Mouse (Mus musculus) liver (tissue): ENCODE data around the gene Acox1.

ENCODE experiments used
- DNase-seq: peaks from one replicate; pipeline ENCODE4 v3.0.0-alpha.2; 2020; ENCODE audit warnings: mixed read lengths

Gene Acox1

DNA sequence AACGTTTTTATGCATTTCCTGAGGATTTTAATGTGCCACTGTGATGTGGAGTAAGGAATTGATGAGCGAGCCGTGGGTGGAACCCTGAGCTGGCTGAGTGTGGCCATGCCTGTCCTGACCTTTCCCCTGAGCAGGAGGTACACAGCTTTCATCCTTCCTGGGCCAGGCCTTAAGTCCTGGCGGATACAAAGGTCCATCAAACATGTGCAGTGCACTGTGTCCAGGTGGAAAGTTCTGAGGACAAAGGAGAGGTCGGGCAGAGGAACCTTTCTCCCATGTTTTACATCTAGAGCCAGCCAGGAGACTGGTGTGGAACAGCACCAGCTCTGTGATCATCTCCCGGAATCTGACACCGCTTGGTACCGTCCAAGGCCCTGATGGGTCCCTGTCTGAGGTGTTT is 10.4 kb upstream of the Acox1 start:
- DNase-seq, result no peak

DNA sequence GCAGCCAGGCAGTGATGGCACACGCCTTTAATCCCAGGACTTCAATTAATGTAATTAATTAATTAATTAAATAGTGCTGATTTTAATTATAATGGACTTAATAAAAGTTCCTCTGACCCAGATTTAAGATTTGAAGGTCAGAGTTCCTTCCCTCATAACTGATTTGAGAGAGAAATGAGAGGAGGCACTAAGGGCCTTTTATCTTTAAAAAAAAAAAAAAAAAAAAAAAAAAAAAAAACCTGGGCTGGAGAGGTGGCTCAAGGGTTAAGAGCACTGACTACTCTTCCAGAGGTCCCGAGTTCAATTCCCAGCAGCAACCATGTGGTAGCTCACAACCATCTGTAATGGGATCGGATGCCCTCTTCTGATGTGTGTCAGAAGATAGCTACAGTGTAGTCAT is 9.8 kb upstream of the Acox1 start:
- DNase-seq, result no peak

DNA sequence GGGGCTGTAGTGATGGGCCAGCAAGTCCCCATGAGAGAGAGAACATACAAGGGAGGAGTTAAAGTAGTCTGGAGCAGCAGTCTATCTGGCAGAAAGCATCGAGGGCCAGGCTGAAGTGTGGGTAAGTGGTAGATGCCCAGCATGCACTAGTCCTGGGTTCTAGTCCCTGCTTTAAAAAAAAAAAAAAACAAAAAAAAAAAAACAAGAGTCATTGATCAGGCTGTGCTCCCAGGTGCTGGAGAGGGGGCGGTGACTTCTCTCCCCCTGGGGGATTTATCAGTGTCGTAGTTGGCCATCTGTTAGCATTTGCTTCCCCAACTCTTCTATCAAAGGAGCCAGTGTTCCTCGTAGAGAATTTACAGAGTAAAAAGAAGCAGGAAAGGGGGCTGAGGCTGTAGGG is 7.8 kb upstream of the Acox1 start:
- DNase-seq, result no peak

DNA sequence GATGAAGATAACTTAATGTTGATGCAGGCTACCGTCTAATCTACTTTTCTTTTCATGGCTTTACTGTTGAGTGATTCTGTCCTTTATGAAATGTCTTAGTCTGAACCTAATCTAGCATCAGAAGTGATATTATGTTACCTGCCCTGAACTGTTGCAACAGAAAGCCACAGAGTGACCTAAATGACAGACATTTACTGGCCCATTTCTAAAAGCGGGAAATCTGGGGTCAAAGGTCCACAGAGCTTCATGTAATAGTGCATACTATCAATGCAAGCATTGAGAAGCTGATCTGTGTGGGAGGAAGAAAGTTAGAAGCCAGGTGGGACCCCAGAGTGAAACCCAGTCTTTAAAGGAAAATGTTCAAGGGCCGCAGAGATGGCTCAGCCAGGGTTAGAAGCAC is 4.3 kb upstream of the Acox1 start:
- DNase-seq, result no peak

DNA sequence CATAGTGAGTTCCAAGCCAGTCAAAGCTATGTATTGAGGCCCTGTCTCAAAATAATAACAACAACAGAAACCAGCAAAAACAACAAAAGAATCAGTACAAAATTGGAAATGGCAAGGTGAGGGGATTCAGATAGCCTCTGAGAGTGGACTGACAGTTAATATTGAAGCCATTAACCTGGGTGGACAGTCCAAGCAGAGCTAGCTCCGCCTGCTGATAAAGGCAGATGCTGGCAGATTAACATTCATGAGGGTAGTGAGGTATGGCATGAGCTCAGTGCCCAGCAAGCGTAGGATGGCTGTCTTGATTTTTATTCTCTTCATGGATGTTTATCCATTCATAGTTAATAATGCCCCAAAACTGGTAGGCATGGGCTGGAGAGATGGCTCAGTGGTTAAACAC is 2.3 kb upstream of the Acox1 start:
- no peak for DNase-seq

DNA sequence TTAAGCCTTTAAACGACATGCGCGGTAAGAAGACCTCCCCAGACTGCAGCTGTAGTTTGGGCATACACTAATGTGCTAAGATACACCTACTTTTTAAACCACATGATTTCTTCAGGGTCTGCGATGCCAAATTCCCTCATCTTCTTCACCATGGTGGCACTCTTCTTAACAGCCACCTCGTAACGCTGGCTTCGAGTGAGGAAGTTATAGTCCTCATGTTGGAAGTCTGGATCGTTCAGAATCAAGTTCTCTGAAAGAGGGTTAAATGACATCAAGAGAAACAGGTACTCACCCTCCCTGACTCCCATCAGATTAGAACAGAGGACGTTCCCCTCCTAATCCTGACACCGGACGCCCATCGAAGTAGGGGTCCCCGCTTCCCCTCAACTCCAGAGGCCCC is 713 bp downstream of the Acox1 start:
- DNase-seq, result no peak

DNA sequence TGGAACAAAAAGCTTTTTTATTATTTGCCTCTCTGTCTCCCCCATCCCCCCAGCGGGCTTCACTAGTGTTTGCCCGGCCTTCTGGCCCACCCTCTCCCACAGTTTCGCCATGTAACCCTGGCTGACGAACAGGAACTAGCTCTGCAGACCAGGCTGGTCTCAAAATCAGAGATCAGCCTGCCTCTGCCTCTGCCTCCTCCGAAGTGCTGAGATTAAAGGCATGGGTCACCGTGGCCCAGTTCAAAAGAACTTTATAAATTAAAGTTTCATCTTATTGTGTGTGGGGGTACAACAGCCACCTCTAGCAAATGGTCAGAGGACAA is 1.3 kb downstream of the Acox1 start:
- DNase-seq, result no peak

DNA sequence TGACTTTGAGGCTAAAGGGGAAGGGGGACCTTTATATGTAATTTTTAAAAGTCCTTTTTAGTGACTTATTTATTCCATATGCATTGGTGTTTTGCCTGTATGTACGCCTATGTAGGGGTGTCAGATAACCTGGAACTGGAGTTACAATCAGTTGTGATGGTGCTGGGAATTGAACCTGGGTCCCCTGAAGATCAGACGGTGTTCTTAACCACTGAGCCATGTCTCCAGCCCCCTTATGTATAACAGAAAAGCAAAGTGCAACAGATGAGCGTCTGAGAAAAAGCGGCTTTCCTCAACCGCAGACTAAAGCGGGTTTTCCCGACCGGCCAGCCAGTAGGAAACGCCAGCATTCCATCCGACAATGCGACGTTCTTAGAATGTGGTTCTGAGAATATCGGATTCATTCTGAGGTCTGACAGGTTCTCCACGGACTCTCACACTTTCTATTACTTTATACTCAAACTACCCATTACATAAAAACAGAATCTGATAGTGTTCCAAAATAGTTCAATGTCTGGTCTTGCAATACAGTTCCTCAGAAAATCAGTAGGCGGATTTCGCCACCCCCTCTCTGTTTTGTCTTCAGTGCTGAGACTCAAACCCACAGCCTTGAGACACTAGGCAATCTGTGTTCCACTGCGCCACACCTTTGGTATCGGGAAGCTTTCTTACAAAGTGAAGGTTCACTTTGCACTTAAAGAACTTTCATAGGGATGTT is 1.8 kb downstream of the Acox1 start:
- DNase-seq, result no peak

DNA sequence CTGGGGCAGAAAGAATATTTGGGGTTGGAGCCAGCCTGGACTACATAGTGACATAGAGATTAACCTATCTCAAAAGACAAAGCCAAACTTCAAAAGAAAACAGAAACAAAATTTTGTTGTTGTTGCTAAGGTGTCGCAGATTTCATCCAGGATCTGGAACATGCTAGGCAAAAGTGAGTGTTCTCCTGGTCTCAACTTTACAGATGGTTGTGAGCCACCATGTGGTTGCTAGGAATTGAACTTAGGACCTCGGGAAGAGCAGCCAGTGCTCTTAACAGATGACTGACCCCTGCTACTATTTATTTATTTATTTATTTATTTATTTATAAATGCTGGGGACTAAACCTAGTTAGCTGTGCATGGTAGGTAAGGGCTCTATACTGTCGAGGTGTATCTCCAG is 2.5 kb downstream of the Acox1 start:
- DNase-seq, result no peak

DNA sequence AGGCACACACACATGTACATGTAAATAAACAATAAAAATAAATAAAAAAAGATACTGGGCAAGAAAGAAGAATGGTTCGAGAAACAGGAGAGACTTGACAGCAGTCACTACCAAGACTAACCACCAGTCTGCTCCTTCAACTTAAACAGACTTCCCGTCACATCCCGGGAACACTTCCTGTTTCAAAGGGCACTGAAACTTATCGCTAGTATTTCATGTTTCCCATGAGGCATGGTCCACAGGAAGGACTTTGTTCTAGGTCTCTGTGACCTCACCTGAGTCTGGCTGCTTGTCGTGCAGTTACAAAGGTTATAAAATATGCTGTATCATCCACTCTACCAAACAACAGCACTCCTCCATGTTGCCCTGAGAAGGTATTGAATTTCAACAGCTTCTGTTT is 3.6 kb downstream of the Acox1 start:
- no peak for DNase-seq

DNA sequence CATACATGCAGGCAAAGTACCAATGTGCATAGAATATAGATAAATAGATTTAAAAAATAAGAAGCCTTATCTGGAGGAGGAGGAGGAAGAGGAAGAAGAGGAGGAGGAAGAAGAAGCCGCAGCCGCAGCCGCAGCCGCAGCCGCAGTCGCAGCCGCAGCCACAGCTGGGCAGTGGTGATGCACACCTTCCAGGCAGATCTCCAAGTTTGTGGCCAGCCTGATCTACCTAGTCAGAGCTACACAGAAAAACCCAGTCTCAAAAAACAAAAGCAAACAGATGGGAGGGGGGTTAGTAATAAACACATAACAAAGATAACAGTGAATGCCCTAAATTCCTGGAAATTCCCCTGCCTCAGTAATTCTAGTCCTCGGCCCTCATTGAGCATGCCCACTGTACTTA is 4.2 kb downstream of the Acox1 start:
- no peak for DNase-seq

DNA sequence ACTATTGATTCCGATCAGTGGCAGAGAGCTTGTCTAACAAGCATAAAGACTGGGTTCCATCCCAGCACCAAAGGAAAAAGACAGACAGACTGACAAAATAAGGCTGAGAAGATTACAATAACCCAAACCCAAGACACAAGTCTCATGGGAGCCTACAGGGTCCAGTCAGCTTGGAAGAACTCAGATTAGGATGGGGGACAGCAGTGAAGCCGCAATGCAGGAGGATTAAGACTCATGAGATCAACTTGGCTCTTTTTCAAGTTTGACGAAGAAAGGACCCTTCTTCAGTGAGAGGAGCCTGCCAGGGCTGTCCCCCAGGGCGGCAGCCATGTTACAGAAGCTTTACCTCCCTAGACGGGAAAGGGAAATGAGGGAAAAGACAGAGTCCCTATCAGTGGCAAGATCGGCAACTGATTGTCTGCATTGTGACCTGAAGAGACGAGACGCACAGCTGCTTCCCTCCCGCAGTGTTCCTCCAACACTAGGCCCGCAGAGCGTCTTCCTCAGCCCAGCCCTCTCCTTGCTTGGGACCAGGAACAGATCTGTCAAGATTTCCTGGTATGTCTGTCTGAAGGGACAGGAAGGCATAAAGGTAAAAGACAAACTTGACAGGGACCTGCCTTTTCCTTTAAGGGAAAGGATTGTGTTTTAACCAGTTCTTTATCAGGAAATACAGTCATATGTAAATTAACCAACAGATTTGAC is 11.5 kb downstream of the Acox1 start:
- no peak for DNase-seq

DNA sequence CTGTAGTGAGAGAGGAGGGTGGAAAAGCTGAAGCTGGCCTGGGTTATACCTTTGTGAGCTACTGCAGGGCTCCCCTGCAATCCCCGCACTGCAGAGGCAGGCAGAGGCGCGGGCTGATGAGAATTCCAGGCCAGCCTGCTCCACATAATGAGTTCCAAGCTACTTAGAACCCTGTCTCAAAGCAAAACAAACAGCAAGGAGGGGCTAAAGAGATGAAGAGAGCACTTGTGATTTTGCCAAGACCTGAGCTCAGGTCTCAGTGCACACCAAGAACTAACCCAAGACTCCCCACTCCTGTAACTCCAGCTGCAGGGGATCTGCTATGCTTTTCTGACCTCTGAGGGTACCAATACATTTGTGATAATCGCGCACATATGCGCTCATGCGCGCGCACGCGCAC is 12.5 kb downstream of the Acox1 start:
- no peak for DNase-seq

DNA sequence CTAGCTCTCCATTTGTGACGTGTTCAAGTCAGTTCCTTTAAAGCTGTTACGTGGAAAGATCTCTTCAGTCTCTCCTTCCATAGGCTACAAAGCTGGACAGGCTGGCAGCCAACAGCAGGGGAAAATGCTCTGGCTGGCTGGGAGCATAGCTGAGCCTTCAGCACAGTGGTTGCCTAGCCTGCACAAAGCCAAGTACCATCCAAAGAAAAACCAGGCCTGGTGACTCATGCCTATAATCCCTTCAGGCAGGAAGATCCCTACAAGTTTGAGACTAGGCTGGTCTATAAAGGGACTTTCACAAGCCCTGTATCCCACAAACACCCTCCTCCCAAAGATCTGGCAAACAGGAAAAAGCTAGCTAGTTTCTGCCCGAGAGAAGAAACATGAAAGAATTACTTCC is 13.0 kb downstream of the Acox1 start:
- DNase-seq, result no peak

DNA sequence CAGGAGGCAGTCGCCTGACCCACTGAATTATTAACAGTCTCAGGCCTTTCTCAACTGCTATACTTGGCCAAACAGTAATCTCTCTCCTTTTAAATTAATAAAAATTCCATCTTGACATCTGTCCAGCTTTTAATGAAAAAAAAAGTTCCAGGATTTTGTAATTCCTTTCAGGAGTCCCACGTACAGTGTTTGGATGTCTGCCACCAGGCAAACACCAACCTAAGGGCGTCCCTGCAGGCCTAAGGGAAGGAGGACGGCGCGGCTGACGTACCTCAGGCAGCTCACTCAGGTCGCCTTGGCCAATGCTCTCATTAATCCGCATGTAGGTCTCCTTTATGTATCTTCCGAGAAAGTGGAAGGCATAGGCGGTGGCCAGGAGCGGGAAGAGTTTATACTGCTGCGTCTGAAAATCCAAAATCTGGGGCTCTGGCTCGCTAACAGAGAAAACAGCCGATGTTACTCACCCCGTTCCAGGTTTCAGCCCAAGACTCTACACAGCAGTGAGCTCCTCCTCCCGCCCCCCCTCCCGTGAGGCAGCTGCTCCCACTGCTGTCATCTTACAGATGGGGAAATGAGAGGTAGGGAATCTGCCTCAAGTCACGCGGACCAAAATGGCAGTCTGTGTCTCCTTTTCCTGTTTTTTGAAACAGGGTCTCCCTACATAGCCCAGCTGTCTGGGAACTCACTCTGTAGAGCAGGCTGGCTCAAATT is 20.3 kb downstream of the Acox1 start:
- DNase-seq, result no peak

DNA sequence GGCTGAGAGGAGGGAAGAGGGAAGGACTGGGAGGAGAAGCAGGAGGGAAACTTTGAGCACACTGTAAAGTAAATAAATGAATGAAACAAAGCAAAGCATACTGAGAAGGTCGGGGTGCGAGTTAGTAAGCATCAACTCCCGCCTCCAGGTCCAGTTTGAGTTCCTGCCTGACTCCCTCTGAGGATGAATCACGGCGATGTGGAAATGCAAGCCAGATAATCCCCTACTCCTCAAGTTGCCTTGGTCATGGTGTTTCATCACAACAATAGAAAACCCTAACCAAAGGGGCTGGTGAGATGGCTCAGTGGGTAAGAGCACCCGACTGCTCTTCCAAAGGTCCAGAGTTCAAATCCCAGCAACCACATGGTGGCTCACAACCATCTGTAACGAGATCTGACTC is 22.8 kb downstream of the Acox1 start:
- no peak for DNase-seq

DNA sequence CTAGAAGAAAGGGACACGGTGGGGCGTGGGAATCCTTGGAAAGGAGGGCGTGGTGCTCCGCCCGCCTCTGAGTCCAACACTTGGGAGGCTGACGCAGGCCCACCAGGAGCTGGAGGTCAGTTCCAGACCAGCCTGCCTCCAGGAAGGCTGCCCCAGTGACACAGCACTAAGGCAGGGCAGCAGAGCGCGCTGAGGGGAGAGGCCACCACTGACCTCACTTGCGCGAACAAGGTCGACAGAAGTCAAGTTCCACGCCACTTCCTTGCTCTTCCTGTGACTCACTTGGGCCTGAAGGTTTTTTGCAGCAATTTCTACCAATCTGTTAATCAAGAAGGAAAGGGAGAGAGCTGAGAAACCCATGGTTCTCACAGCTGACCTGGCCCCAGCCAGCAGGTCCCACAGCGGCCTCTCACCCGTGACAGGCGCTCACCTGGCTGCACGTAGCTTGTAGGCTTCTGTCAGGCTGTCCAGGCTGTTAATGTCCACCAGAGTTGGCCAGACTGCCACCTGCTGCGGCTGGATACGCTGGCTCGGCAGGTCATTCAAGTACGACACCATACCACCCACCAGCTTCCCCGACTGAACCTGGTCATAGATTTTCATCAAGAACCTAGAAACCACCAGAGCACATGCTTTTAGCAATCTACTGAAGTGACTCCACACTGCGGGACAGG is 23.9 kb downstream of the Acox1 start:
- DNase-seq, result no peak

DNA sequence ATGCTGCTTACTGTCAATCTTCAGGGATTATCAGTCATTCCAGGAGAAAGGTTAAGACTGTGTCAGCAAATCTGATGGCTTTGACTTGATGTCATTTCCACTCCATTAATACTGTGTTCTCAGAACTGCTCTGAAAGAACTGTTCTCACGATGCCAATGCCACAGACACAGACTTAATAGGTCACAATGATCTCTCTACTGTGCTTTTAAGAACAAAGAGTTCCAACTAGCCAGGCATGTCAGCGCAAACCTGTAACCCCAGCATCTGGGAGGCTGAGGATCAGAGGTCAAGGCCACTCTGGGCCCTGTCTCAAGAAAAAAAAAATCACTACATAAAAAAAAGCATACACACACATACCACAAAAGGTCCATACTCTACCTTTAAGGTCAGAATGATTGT is 26.9 kb downstream of the Acox1 start:
- no peak for DNase-seq

DNA sequence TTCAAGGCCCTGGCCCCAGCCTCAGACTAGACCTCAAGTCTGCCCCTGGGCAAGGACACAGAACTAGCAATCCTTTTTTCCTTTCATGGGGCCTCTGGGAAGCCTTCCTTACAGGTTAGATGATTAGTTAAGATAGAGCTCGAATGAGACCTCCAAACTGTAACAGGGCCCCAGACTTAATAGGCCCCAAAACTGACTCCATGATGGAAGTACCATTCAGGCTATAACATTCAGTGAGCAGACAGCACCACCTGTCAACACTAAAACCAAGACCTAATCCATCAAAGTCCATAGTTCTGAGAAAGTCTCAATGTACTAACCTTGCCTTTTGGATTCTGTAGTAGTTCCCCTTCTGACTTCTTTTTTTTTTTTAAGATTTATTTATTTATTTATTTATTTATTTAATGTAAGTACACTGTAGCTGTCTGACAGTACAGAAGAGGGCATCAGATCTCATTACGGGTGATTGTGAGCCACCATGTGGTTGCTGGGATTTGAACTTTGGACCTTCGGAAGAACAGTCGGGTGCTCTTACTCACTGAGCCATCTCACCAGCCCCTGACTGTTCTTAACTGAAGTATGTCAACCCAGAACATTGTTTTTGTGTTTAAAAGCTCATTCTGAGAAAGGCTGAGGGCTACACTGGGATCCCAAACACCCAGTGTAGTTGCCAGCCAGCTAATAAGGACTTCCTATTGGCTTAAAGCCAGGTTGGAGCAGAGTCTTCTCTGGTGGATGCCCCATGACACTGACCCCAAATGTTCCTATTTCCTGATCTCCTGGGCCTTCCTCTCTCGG is 28.6 kb downstream of the Acox1 start:
- no peak for DNase-seq

DNA sequence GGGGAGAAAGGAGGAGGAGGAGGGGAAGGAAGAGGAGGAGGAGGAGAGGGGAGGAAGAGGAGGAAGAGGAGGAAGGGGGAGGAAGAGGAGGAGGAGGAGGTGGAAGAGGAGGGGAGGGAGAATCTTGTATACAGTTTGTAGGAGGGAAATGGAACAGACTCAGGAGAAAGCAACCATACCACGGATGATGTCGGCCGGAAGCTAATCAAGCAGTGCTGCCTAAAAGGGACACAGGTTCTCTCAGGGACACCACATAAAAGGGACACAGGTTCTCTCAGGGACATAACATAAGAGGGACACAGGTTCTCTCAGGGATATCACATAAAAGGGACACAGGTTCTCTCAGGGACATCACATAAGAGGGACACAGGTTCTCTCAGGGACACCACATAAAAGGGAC is 29.6 kb downstream of the Acox1 start:
- DNase-seq, result no peak

DNA sequence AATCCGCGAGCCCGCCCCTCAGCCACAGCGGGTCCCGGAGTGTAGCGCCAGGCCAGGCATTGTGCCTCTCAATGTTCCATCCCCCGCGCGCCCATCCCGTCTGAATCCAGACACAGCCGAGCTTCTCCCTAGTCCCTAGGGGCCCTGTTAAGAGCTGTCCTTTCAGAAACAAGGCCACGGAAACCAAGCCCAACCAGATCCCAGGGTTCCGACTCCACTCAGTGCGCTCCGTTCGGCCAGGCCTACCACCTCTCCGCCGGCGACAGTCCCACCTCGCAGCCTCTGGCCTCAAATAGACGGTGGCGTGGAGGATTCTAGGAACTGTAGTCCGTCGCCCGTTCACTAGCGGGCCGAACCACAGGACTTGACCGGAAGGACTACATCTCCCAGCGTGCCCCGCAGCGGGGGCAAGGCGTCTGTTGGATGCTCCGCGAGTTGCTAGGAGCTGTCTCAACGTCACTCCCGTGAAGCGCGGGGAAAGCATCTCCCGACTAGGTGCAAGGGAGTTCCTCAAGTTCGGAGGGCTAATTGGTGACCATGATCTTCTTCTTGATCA is 30.9 kb downstream of the Acox1 start, which contains the start of gene Fbf1:
Gene Fbf1, minus strand, starts transcription at position 283 of the 556 bp plus-strand sequence.
- peak; percentile 95 for DNase-seq

DNA sequence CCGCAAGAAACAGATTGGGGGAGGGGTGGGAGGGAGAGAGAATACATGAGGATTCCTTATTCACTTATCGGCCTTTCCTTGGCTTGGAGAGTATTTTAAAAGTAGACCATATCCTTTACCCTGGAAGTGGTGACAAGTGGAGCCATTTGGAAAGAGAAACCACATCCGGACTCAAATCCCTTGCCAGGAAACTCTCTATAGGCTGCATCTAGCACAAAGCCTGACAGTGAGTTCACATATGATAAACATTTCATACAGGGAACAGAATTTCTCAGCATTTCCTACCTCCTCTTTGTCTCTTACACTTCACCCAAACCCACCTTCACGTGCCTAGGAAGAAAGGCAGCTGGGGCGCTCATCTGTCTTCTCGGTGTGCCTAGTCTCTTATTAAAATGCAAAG is 31.6 kb downstream of the Acox1 start:
- DNase-seq, result no peak

DNA sequence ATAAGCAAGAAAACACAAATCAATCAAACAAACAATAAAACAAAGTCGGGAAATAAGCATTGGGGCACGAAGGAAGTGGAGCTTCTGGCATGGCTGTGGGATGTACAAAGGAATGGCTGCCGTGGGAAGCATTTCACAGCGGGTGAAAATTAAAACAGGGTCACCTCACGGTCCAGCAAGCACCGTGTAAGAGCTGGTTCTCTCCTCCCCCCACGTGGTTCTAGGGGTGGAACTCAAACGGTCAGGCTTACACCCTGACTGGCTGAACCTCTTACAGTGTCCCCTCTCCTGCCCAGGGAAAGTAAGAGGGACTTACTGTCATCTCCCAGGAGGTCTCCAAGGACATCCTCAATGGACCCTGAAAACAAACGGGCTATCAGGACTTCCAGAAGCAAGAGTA is 35.8 kb downstream of the Acox1 start:
- no peak for DNase-seq
